In the genomic region with DNA sequence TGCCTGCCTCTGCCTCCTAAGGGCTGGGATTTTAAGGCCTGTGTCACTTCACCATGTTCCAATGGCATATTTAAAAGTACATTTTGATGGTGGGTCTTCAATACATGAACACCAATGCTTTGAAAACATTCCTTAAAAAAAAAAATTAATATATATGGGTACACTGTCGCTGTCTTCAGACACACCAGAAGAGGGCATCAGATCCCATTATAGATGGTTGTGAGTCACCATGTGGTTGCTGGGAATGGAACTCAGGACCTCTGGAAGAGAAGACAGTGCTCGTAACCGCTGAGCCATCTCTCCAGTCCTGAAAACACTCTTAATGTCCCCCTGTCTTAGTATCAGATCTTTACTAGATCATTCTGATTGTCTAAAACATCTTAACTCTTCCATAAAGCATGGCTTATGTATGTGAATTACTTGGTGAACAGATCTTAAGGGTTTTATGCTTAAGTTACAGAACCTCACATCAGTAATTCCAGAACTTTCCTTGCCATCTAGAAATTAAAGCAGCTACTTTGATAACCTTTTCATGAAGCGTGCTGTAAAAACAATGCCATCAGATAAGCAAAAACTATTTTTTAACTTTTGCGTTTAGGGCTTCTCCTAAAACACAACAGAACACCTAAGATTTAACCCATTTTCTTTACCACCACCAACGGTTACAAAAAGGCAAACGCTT, we compare ENCODE assay signal across 7 mouse cellular contexts. TPM values are rescaled to one million over a fixed set of nuclear protein-coding genes. Genes with fewer than 3 reads are reported as not detected.
DNase-seq lines count a peak whose midpoint lies in the region; ATAC-seq and TF ChIP-seq lines count a peak whose summit lies in the region.

No protein-coding gene starts in this region.

- DNase-seq in neural tube, embryonic 11.5 days (ENCODE audit: low spot score), result no peak
- no peak for DNase-seq in neural tube, embryonic 10.5 days (ENCODE audit: extremely low spot score, low spot score)
- no peak for DNase-seq in forebrain, embryonic 11.5 days (ENCODE audit: low spot score)
- DNase-seq in limb, embryonic 14.5 days (ENCODE audit: low spot score), result no peak
- DNase-seq in layer of hippocampus, postnatal 25 days (ENCODE audit: extremely low spot score in 1 of 2, low spot score in 1 of 2), result no peak
- DNase-seq in gastrocnemius, postnatal 10 days, result no peak

- TF ChIP-seq POLR2A in limb, embryonic 14.5 days (IDR thresholded peaks at IDR 0.05; ENCODE audit: borderline replicate concordance, extremely low read depth, insufficient read depth, insufficient read length), result no peak

- no peaks in the 10 kb centered on the region for H3K9me3 ChIP-seq in neural tube, embryonic 11.5 days (ENCODE audit: control insufficient read depth, low read length)
- no peaks in the 10 kb centered on the region for H3K9me3 ChIP-seq in forebrain, embryonic 11.5 days (ENCODE audit: control insufficient read depth, low read length)
- H3K9me3 ChIP-seq in limb, embryonic 14.5 days (ENCODE audit: control insufficient read depth, low read length), result no peaks in the 10 kb centered on the region
- H3K9me3 ChIP-seq in stomach, embryonic 15.5 days, result no peaks in the 10 kb centered on the region

- peak overlapping the region; percentile 65 for H3K4me2 ChIP-seq in neural tube, embryonic 11.5 days (ENCODE audit: low read depth)
- H3K4me2 ChIP-seq in forebrain, embryonic 11.5 days (ENCODE audit: low read depth, low read length, severe bottlenecking), result peak overlapping the region; percentile 69
- H3K4me2 ChIP-seq in limb, embryonic 14.5 days (replicated peaks; ENCODE audit: low read depth, low read length, severe bottlenecking), result peak overlapping the region; percentile 73
- H3K4me2 ChIP-seq in stomach, embryonic 15.5 days, result peak overlapping the region; percentile 55

- H3K27me3 ChIP-seq in neural tube, embryonic 11.5 days (ENCODE audit: control insufficient read depth, insufficient read depth, low read length), result no peaks in the 10 kb centered on the region
- H3K27me3 ChIP-seq in forebrain, embryonic 11.5 days (ENCODE audit: control insufficient read depth, insufficient read depth, low read length), result no peaks in the 10 kb centered on the region
- no peaks in the 10 kb centered on the region for H3K27me3 ChIP-seq in limb, embryonic 14.5 days (ENCODE audit: control insufficient read depth, insufficient read depth, low read length)
- no peaks in the 10 kb centered on the region for H3K27me3 ChIP-seq in stomach, embryonic 15.5 days (replicated peaks)

- no peak overlapping the region for H3K27ac ChIP-seq in neural tube, embryonic 11.5 days (ENCODE audit: low read depth, low read length)
- peak overlapping the region; percentile 84; the same call in 1 of the 2 replicates for H3K27ac ChIP-seq in forebrain, embryonic 11.5 days (ENCODE audit: low read depth, low read length)
- peak overlapping the region; percentile 96; the same call in 1 of the 2 replicates for H3K27ac ChIP-seq in limb, embryonic 14.5 days (replicated peaks; ENCODE audit: low read depth, low read length)
- H3K27ac ChIP-seq in stomach, embryonic 15.5 days, result peak overlapping the region; percentile 97

- peak overlapping the region; percentile 81 for H3K4me3 ChIP-seq in neural tube, embryonic 11.5 days (ENCODE audit: low read depth, low read length)
- H3K4me3 ChIP-seq in forebrain, embryonic 11.5 days (ENCODE audit: low read depth, low read length), result peak overlapping the region; percentile 90
- peak overlapping the region; percentile 91 for H3K4me3 ChIP-seq in limb, embryonic 14.5 days (replicated peaks; ENCODE audit: low read length)
- peak overlapping the region; percentile 85 for H3K4me3 ChIP-seq in stomach, embryonic 15.5 days (replicated peaks)

- peaks cover 15% of the 10 kb centered on the region for H3K4me1 ChIP-seq in neural tube, embryonic 11.5 days (ENCODE audit: control insufficient read depth, insufficient read depth, low read length)
- H3K4me1 ChIP-seq in forebrain, embryonic 11.5 days (replicated peaks; ENCODE audit: control insufficient read depth, insufficient read depth, low read length), result peaks cover 9% of the 10 kb centered on the region; the same call in 1 of the 2 replicates
- H3K4me1 ChIP-seq in limb, embryonic 14.5 days (ENCODE audit: control insufficient read depth, insufficient read depth, low read length), result peaks cover 19% of the 10 kb centered on the region
- H3K4me1 ChIP-seq in stomach, embryonic 15.5 days, result peaks cover 10% of the 10 kb centered on the region; the same call in 1 of the 2 replicates

- 39% methylated on average over 7 of the region's 7 CpGs for WGBS in neural tube, embryonic 11.5 days
- WGBS in forebrain, embryonic 11.5 days, result 46% methylated on average over 7 of the region's 7 CpGs
- 39% methylated on average over 7 of the region's 7 CpGs for WGBS in limb, embryonic 14.5 days
- 33% methylated on average over 7 of the region's 7 CpGs for WGBS in stomach, embryonic 15.5 days

- ATAC-seq in neural tube, embryonic 11.5 days (ENCODE audit: insufficient read depth, low FRiP score, low TSS enrichment), result no peak
- no peak for ATAC-seq in forebrain, embryonic 11.5 days (replicated peaks; ENCODE audit: low FRiP score)
- ATAC-seq in limb, embryonic 14.5 days (ENCODE audit: low FRiP score, low read depth), result no peak
- ATAC-seq in stomach, embryonic 15.5 days (ENCODE audit: insufficient read depth, low FRiP score, low read depth), result no peak

- H3K9ac ChIP-seq in neural tube, embryonic 11.5 days (ENCODE audit: low read length), result peak overlapping the region; percentile 85
- peak overlapping the region; percentile 97 for H3K9ac ChIP-seq in forebrain, embryonic 11.5 days (ENCODE audit: low read length)
- H3K9ac ChIP-seq in limb, embryonic 14.5 days (ENCODE audit: low read depth, low read length, severe bottlenecking), result peak overlapping the region; percentile 98
- peak overlapping the region; percentile 94; the same call in 1 of the 2 replicates for H3K9ac ChIP-seq in stomach, embryonic 15.5 days

- peaks cover 2% of the 10 kb centered on the region; the same call in 1 of the 2 replicates for H3K36me3 ChIP-seq in neural tube, embryonic 11.5 days (ENCODE audit: control insufficient read depth, insufficient read depth, low read length)
- peaks cover 3% of the 10 kb centered on the region; the same call in 1 of the 2 replicates for H3K36me3 ChIP-seq in forebrain, embryonic 11.5 days (ENCODE audit: control insufficient read depth, insufficient read depth, low read length)
- H3K36me3 ChIP-seq in limb, embryonic 14.5 days (ENCODE audit: control insufficient read depth, insufficient read depth, low read length), result peaks cover 20% of the 10 kb centered on the region
- H3K36me3 ChIP-seq in stomach, embryonic 15.5 days, result peaks cover 11% of the 10 kb centered on the region; the same call in 1 of the 2 replicates

RNA-seq across cellular contexts. Expression of gene Zfp706, which starts 1.6 kb away (rescaled TPM):
- 389 and 398 TPM in 2 replicates for polyA plus RNA-seq in neural tube, embryonic 11.5 days (2014; fragmentation: Nextera tagmentation; extraction: Ambion mirVana)
- 410 and 472 TPM in 2 replicates for polyA plus RNA-seq in forebrain, embryonic 11.5 days (2014; fragmentation: Nextera tagmentation; extraction: Ambion mirVana)
- 69.7 and 98.3 TPM in 2 replicates for polyA plus RNA-seq in limb, embryonic 14.5 days (2012; rRNA removed)
- 393 and 400 TPM in 2 replicates for polyA plus RNA-seq in limb, embryonic 14.5 days (2014; fragmentation: Nextera tagmentation; extraction: Ambion mirVana)
- polyA plus RNA-seq in stomach, embryonic 15.5 days (2015; fragmentation: Nextera tagmentation; extraction: Ambion mirVana), result 478 and 535 TPM in 2 replicates
- 100 to 1,000 TPM; 290 to 309 TPM for total RNA-seq in layer of hippocampus, postnatal 25 days (2021)
- 100 to 1,000 TPM; 167 to 183 TPM for total RNA-seq in gastrocnemius, postnatal 10 days (2021)
